Mouse (Mus musculus) left cerebral cortex, adult 9 months (tissue): ENCODE measurements at regions not wholly inside any gene's neighbourhood (a gene's known extent, or its start where the extent isn't known, plus 50 kb on each side); places are given as distances from the start of the nearest gene placed in this dataset.

Experiments used
- DNase-seq, 2 experiments: peaks; one replicate each; pipeline ENCODE4 v3.0.0; 2022; ENCODE audit warnings: low spot score in 2 of 2

DNA sequence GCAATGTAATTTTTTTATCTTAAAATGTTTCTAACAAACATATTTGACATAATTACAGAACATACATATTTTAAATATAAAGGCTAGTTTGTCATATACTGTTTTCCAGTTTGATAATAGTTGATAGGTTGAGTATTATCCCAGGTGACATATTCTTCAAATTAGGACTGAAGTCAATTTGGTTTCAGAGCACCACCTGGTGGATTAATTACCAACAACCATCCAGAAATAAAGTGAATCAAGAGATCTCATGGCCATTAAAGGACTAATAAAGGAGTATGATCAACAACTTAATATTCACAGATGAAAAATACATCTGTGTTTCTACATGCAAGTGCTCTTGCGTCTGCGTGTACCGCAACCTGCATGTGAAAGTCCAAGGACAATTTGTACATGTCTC is 50.3 kb upstream of the Nmu start:
- peak in 1 of 2 experiments; percentile 8 for DNase-seq

DNA sequence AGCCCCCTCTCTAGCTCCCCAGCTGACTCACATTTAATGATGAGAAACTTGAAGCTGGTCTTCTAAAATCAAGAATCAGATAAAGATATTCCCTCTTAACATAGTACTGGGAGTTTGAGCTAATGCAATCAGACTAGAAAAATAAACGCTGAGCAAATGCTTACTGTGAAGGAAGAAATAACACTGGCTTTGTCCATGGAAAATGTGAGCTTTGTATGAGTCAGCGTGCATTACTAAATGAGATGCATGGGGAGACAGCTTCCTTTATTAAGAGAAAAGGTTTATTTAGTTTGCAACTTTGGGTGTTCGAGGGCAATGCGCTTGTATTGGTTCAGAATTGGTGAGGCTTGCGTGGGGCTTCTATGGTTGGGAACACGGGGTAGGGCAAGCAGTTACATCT is 52.7 kb upstream of the Nmu start:
- DNase-seq, result no peak

GRCm38 (mm10) chr5:76417137-76417536 is 53.5 kb upstream of the Nmu start:
- no peak for DNase-seq

- DNase-seq, result peak in 1 of 2 experiments; percentile 26
Measured at GRCm38 (mm10) chr5:76418901-76419823, 55.6 kb upstream of the Nmu start.

DNA sequence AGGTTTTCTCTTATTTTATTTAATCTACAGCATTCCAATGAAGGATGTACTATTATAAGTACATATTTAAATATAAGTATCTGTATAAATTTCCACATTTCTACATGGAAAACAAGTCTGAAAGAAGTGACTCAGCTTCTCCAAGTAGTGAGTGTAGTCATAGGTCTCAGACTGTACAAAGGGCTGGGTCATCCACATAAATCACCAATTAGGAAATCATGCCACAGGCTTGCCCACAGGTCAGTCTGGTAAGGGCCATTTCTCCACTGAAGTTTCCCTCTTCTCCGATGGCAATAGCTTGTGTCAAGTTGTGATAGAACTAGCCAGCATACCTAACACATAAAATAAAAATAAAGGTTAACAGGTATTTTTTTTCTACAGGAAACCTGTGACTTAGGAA is 56.3 kb upstream of the Nmu start:
- no peak for DNase-seq

- DNase-seq, result no peak
Measured at GRCm38 (mm10) chr5:76420606-76421005, 57.0 kb upstream of the Nmu start.

GRCm38 (mm10) chr5:76423593-76423992 is 60.0 kb upstream of the Nmu start:
- DNase-seq, result peak in 1 of 2 experiments; percentile 9

GRCm38 (mm10) chr5:76425680-76426079 is 58.2 kb upstream of the Gm7271 start:
- DNase-seq, result no peak

GRCm38 (mm10) chr5:76427581-76427980 is 56.3 kb upstream of the Gm7271 start:
- DNase-seq, result no peak

GRCm38 (mm10) chr5:76429441-76429840 is 54.4 kb upstream of the Gm7271 start:
- no peak for DNase-seq

- no peak for DNase-seq
Measured at GRCm38 (mm10) chr5:76433623-76434022, 50.2 kb upstream of the Gm7271 start.
